Mouse (Mus musculus): ENCODE results near the gene Mbnl1. TPM values are rescaled to one million over a fixed set of nuclear protein-coding genes. Genes with fewer than 3 reads are reported as not detected.
A peak's percentile ranks its signal among the peaks of the same experiment; 100 is the strongest.

Gene Mbnl1
- total and polyA plus RNA-seq, 2 experiments from 2014 or later = 56.2 to 90.8 TPM

GRCm38 (mm10) chr3:60575945-60576344 is 103.3 kb downstream of the Mbnl1 start:
- no peak for ATAC-seq
- Histone ChIP-seq H3K4me2 (ENCODE audit: low read depth, low read length) (no peak overlapping the region; the same call in 1 of the 2 replicates), H3K27ac (peak overlapping the region; percentile 42; the same call in 1 of the 2 replicates)

DNA sequence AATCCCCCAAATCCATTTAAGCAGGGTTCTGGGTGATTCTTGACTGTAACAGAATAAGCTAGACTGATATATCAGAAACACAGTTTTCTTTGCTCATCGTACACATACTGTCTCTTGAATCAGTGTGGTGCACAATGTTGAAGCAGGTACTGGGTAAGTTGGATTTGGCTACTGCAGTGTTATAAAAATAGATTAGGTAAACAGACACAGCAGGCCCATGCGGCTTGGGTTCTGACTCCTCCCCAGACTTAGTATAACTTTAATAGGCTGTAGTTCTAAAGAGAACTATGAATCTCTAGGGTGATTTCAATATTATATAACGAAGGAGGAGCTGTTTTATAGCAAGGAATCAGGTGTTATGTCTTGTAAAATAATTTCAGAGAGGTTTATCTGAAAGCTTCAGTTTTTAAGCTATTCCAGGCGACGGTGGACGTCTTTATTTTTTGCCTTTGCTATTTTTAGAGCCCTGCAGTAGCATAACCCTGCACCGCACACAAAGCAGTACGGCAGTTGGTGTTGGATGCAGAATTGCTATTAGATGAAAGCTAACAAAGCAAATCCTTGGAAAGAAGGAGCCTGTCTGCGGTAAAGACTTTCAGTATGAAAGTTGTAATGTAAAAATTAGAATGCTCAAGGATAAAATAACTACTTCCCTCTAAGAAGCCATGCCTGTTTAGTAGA is 103.9 kb downstream of the Mbnl1 start:
- Histone ChIP-seq H3K4me3 (ENCODE audit: low read length) (no peak overlapping the region), H3K9ac (replicated peaks; ENCODE audit: low read length) (no peak overlapping the region), H3K36me3 (ENCODE audit: insufficient read depth, low read length) (no peaks in the 10 kb centered on the region), H3K4me2 (ENCODE audit: low read depth, low read length) (peak overlapping the region; percentile 14), H3K9me3 (ENCODE audit: low read length) (no peaks in the 10 kb centered on the region), H3K27me3 (ENCODE audit: insufficient read depth, low read length) (no peaks in the 10 kb centered on the region), H3K27ac (peak overlapping the region; percentile 42; the same call in 1 of the 2 replicates), H3K4me1 (ENCODE audit: insufficient read depth, low read length) (peaks cover 4% of the 10 kb centered on the region)
- no peak for TF ChIP-seq CTCF (IDR thresholded peaks at IDR 0.05; ENCODE audit: low read depth)
- DNase-seq (ENCODE audit: low spot score) = no peak
- no peak for ATAC-seq
- WGBS = 53% methylated on average over 9 of the region's 9 CpGs

More at GRCm38 (mm10) chr3:60575945-60576344, 103.3 kb downstream of the Mbnl1 start:
- DNase-seq (ENCODE audit: low spot score) = no peak
- H3K4me3 ChIP-seq (ENCODE audit: low read length) = no peak overlapping the region
- TF ChIP-seq CTCF (IDR thresholded peaks at IDR 0.05; ENCODE audit: low read depth) = no peak
- no peaks in the 10 kb centered on the region for H3K27me3 ChIP-seq (ENCODE audit: insufficient read depth, low read length)
- no peaks in the 10 kb centered on the region for H3K9me3 ChIP-seq (ENCODE audit: low read length)
- no peaks in the 10 kb centered on the region for H3K36me3 ChIP-seq (ENCODE audit: insufficient read depth, low read length)
- WGBS = 41% methylated on average over 2 of the region's 2 CpGs
- peaks cover 4% of the 10 kb centered on the region for H3K4me1 ChIP-seq (ENCODE audit: insufficient read depth, low read length)
- H3K9ac ChIP-seq (replicated peaks; ENCODE audit: low read length) = no peak overlapping the region

GRCm38 (mm10) chr3:60579880-60580279 is 107.2 kb downstream of the Mbnl1 start:
- no peak overlapping the region for H3K4me2 ChIP-seq (ENCODE audit: low read depth, low read length)
- peaks cover 4% of the 10 kb centered on the region for H3K4me1 ChIP-seq (ENCODE audit: insufficient read depth, low read length)
- H3K36me3 ChIP-seq (ENCODE audit: insufficient read depth, low read length) = no peaks in the 10 kb centered on the region
- DNase-seq (ENCODE audit: low spot score) = no peak
- H3K27me3 ChIP-seq (ENCODE audit: insufficient read depth, low read length) = no peaks in the 10 kb centered on the region
- no peaks in the 10 kb centered on the region for H3K9me3 ChIP-seq (ENCODE audit: low read length)
- H3K27ac ChIP-seq = no peak overlapping the region
- 91% methylated on average over 4 of the region's 4 CpGs for WGBS
- H3K4me3 ChIP-seq (ENCODE audit: low read length) = no peak overlapping the region
- no peak for ATAC-seq
- H3K9ac ChIP-seq (replicated peaks; ENCODE audit: low read length) = no peak overlapping the region
- TF ChIP-seq CTCF (IDR thresholded peaks at IDR 0.05; ENCODE audit: low read depth) = no peak

GRCm38 (mm10) chr3:60580699-60581098 is 108.1 kb downstream of the Mbnl1 start:
- no peak overlapping the region for H3K9ac ChIP-seq (replicated peaks; ENCODE audit: low read length)
- H3K27ac ChIP-seq = no peak overlapping the region
- H3K4me1 ChIP-seq (ENCODE audit: insufficient read depth, low read length) = peaks cover 4% of the 10 kb centered on the region
- H3K4me3 ChIP-seq (ENCODE audit: low read length) = no peak overlapping the region
- 58% methylated on average over 5 of the region's 5 CpGs for WGBS
- DNase-seq (ENCODE audit: low spot score) (no peak), ATAC-seq (no peak)
- H3K36me3 ChIP-seq (ENCODE audit: insufficient read depth, low read length) = no peaks in the 10 kb centered on the region
- no peak overlapping the region for H3K4me2 ChIP-seq (ENCODE audit: low read depth, low read length)
- H3K27me3 ChIP-seq (ENCODE audit: insufficient read depth, low read length) = no peaks in the 10 kb centered on the region
- no peak for TF ChIP-seq CTCF (IDR thresholded peaks at IDR 0.05; ENCODE audit: low read depth)
- no peaks in the 10 kb centered on the region for H3K9me3 ChIP-seq (ENCODE audit: low read length)

- H3K4me2 ChIP-seq (ENCODE audit: low read depth, low read length) = no peak overlapping the region
- no peak overlapping the region for H3K9ac ChIP-seq (replicated peaks; ENCODE audit: low read length)
- H3K4me1 ChIP-seq (ENCODE audit: insufficient read depth, low read length) = no peaks in the 10 kb centered on the region
- H3K27ac ChIP-seq = no peak overlapping the region
- TF ChIP-seq CTCF (IDR thresholded peaks at IDR 0.05; ENCODE audit: low read depth) = no peak
- DNase-seq (ENCODE audit: low spot score) (no peak), ATAC-seq (no peak)
- H3K27me3 ChIP-seq (ENCODE audit: insufficient read depth, low read length) = no peaks in the 10 kb centered on the region
- no peaks in the 10 kb centered on the region for H3K36me3 ChIP-seq (ENCODE audit: insufficient read depth, low read length)
- H3K4me3 ChIP-seq (ENCODE audit: low read length) = no peak overlapping the region
- H3K9me3 ChIP-seq (ENCODE audit: low read length) = no peaks in the 10 kb centered on the region
- WGBS = 64% methylated on average over 3 of the region's 3 CpGs
These were observed 109.5 kb downstream of the Mbnl1 start for GRCm38 (mm10) chr3:60582154-60582553.

GRCm38 (mm10) chr3:60582620-60583019 is 110.0 kb downstream of the Mbnl1 start:
- H3K27ac ChIP-seq = no peak overlapping the region
- H3K27me3 ChIP-seq (ENCODE audit: insufficient read depth, low read length) = no peaks in the 10 kb centered on the region
- H3K9me3 ChIP-seq (ENCODE audit: low read length) = no peaks in the 10 kb centered on the region
- no peak overlapping the region for H3K4me3 ChIP-seq (ENCODE audit: low read length)
- H3K36me3 ChIP-seq (ENCODE audit: insufficient read depth, low read length) = no peaks in the 10 kb centered on the region
- H3K9ac ChIP-seq (replicated peaks; ENCODE audit: low read length) = no peak overlapping the region
- no peak overlapping the region for H3K4me2 ChIP-seq (ENCODE audit: low read depth, low read length)
- H3K4me1 ChIP-seq (ENCODE audit: insufficient read depth, low read length) = no peaks in the 10 kb centered on the region
- 88% methylated on average over 1 of the region's 1 CpGs for WGBS
- DNase-seq (ENCODE audit: low spot score) (no peak), ATAC-seq (0 out of 2 replicates have a peak, but pooled peaks have one; percentile 35)
- TF ChIP-seq CTCF (IDR thresholded peaks at IDR 0.05; ENCODE audit: low read depth) = no peak

DNA sequence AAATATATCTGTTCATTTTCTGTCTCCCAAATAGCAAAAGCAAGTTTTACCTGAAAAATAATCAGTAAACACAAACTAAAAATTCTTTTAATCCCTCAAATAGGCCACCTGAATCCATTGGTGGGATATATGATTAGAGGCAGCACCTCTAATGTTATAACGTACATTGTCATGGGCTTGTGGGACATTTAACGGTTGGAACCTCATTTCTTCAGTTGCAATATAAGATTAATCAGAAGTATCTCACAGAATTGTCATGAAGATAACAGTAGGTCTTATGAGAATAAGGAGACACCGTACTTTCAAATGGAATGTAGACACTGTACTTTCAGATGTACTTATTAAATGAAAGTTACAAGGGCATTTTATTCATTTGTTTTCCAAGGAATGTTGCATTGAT is 112.1 kb downstream of the Mbnl1 start:
- H3K4me1 ChIP-seq (ENCODE audit: insufficient read depth, low read length) = no peaks in the 10 kb centered on the region
- H3K9ac ChIP-seq (replicated peaks; ENCODE audit: low read length) = no peak overlapping the region
- no peaks in the 10 kb centered on the region for H3K9me3 ChIP-seq (ENCODE audit: low read length)
- no peak for DNase-seq (ENCODE audit: low spot score)
- no peaks in the 10 kb centered on the region for H3K36me3 ChIP-seq (ENCODE audit: insufficient read depth, low read length)
- ATAC-seq = no peak
- no peak overlapping the region for H3K4me2 ChIP-seq (ENCODE audit: low read depth, low read length)
- WGBS = 93% methylated on average over 3 of the region's 3 CpGs
- H3K27ac ChIP-seq = no peak overlapping the region
- H3K4me3 ChIP-seq (ENCODE audit: low read length) = no peak overlapping the region
- H3K27me3 ChIP-seq (ENCODE audit: insufficient read depth, low read length) = no peaks in the 10 kb centered on the region
- no peak for TF ChIP-seq CTCF (IDR thresholded peaks at IDR 0.05; ENCODE audit: low read depth)

Measured in hindbrain, postnatal 0 days (tissue).